Mouse (Mus musculus) midbrain, embryonic 11.5 days (tissue): ENCODE measurements at regions not wholly inside any gene's neighbourhood (a gene's known extent, or its start where the extent isn't known, plus 50 kb on each side); places are given as distances from the start of the nearest gene placed in this dataset.

ENCODE experiments used
- ATAC-seq: fragments of 200-750 bp; cut with Nextera tagmentation; 2 replicates; pipeline ENCODE4 v1.8.0; 2017; ENCODE audit warnings: moderate TSS enrichment, moderate library complexity; ENCODE audit not compliant: low FRiP score
- DNase-seq: peaks from one replicate; pipeline ENCODE4 v3.0.0; 2015; ENCODE audit warnings: low spot score; ENCODE audit errors: missing footprints
- H3K27ac ChIP-seq: fragments of 300-500 bp; sonication (generic); 2 replicates; pipeline ENCODE4 v1.5.1; 2014; ENCODE audit warnings: low read depth, low read length
- H3K27me3 ChIP-seq: fragments of 300-500 bp; sonication (generic); 2 replicates; pipeline ENCODE4 v1.6.1; 2014; ENCODE audit warnings: mild to moderate bottlenecking, low read length, moderate library complexity, mixed read lengths; ENCODE audit not compliant: control insufficient read depth, insufficient read depth
- H3K36me3 ChIP-seq: fragments of 300-500 bp; sonication (generic); 2 replicates; pipeline ENCODE4 v1.6.1; 2014; ENCODE audit warnings: mild to moderate bottlenecking, low read length, moderate library complexity, mixed read lengths; ENCODE audit not compliant: control insufficient read depth, insufficient read depth
- H3K4me1 ChIP-seq: fragments of 300-500 bp; sonication (generic); 2 replicates; pipeline ENCODE4 v1.6.1; 2014; ENCODE audit warnings: low read length; ENCODE audit not compliant: control insufficient read depth, insufficient read depth
- H3K4me2 ChIP-seq: fragments of 300-500 bp; sonication (generic); 2 replicates; pipeline ENCODE4 v1.6.1; 2014; ENCODE audit warnings: mild to moderate bottlenecking, moderate library complexity
- H3K4me3 ChIP-seq: fragments of 300-500 bp; sonication (generic); 2 replicates; pipeline ENCODE4 v1.5.1; 2014; ENCODE audit warnings: low read depth, low read length
- H3K9ac ChIP-seq: fragments of 300-500 bp; sonication (generic); 2 replicates; pipeline ENCODE4 v1.6.1; 2014; ENCODE audit warnings: low read length
- H3K9me3 ChIP-seq: fragments of 300-500 bp; sonication (generic); 2 replicates; pipeline ENCODE4 v1.6.1; 2016; ENCODE audit warnings: low read length; ENCODE audit not compliant: control insufficient read depth
- WGBS: fragments of 180-500 bp; shearing (Covaris S2); extraction: QIAGEN DNeasy Blood & Tissue Kit; methylation state at CpG from one replicate; pipeline ENCODE4 v1.1.7; 2014; 5-methylcytosine and 5-hydroxymethylcytosine counted together

GRCm38 (mm10) chr1:137213717-137214116 is 253.5 kb upstream of the Nr5a2 start:
- DNase-seq (no peak), ATAC-seq (no peak)
- Histone ChIP-seq H3K4me3 (no peak overlapping the region), H3K4me1 (no peaks in the 10 kb centered on the region), H3K9ac (no peak overlapping the region), H3K9me3 (no peaks in the 10 kb centered on the region; the same call in 1 of the 2 replicates), H3K27ac (no peak overlapping the region), H3K27me3 (no peaks in the 10 kb centered on the region), H3K4me2 (no peak overlapping the region), H3K36me3 (no peaks in the 10 kb centered on the region)
- WGBS, result 83% methylated on average over 5 of the region's 5 CpGs

GRCm38 (mm10) chr1:137212856-137213255 is 252.6 kb upstream of the Nr5a2 start:
- Histone ChIP-seq H3K9ac (no peak overlapping the region), H3K9me3 (no peaks in the 10 kb centered on the region), H3K36me3 (no peaks in the 10 kb centered on the region), H3K4me1 (no peaks in the 10 kb centered on the region), H3K4me2 (no peak overlapping the region), H3K27ac (no peak overlapping the region), H3K27me3 (no peaks in the 10 kb centered on the region), H3K4me3 (no peak overlapping the region)
- WGBS, result 78% methylated on average over 3 of the region's 3 CpGs
- DNase-seq (no peak), ATAC-seq (no peak)

- no peak overlapping the region for H3K4me3 ChIP-seq
- no peak overlapping the region for H3K4me2 ChIP-seq
- DNase-seq (no peak), ATAC-seq (no peak)
- no peaks in the 10 kb centered on the region for H3K36me3 ChIP-seq
- H3K9ac ChIP-seq, result no peak overlapping the region
- H3K27ac ChIP-seq, result no peak overlapping the region
- H3K27me3 ChIP-seq, result no peaks in the 10 kb centered on the region
- H3K9me3 ChIP-seq, result no peaks in the 10 kb centered on the region; the same call in 1 of the 2 replicates
- WGBS, result 86% methylated on average over 7 of the region's 7 CpGs
- no peaks in the 10 kb centered on the region for H3K4me1 ChIP-seq
Measured at GRCm38 (mm10) chr1:137204371-137204770, 244.1 kb upstream of the Nr5a2 start.

- Histone ChIP-seq H3K4me1 (no peaks in the 10 kb centered on the region), H3K4me3 (no peak overlapping the region), H3K27me3 (no peaks in the 10 kb centered on the region), H3K36me3 (no peaks in the 10 kb centered on the region), H3K9ac (no peak overlapping the region), H3K9me3 (no peaks in the 10 kb centered on the region; the same call in 1 of the 2 replicates), H3K4me2 (no peak overlapping the region), H3K27ac (no peak overlapping the region)
- 88% methylated on average over 8 of the region's 8 CpGs for WGBS
- ATAC-seq, result no peak
- peak; percentile 53 for DNase-seq
Measured at GRCm38 (mm10) chr1:137203512-137203911, 243.3 kb upstream of the Nr5a2 start.

GRCm38 (mm10) chr1:137200931-137201330 is 240.7 kb upstream of the Nr5a2 start:
- no peaks in the 10 kb centered on the region for H3K27me3 ChIP-seq
- H3K4me1 ChIP-seq, result no peaks in the 10 kb centered on the region
- 55% methylated on average over 11 of the region's 11 CpGs for WGBS
- no peak overlapping the region for H3K27ac ChIP-seq
- H3K9ac ChIP-seq, result no peak overlapping the region
- H3K4me3 ChIP-seq, result no peak overlapping the region
- ATAC-seq, result peak; percentile 73
- no peak overlapping the region for H3K4me2 ChIP-seq
- no peak for DNase-seq
- no peaks in the 10 kb centered on the region; the same call in 1 of the 2 replicates for H3K9me3 ChIP-seq
- H3K36me3 ChIP-seq, result no peaks in the 10 kb centered on the region

- Histone ChIP-seq H3K27ac (no peak overlapping the region), H3K9ac (no peak overlapping the region), H3K36me3 (no peaks in the 10 kb centered on the region), H3K9me3 (no peaks in the 10 kb centered on the region; the same call in 1 of the 2 replicates), H3K4me2 (no peak overlapping the region), H3K4me3 (no peak overlapping the region), H3K4me1 (no peaks in the 10 kb centered on the region), H3K27me3 (no peaks in the 10 kb centered on the region)
- DNase-seq (no peak), ATAC-seq (no peak)
Measured at GRCm38 (mm10) chr1:137195962-137196361, 235.7 kb upstream of the Nr5a2 start.

GRCm38 (mm10) chr1:137195065-137195620 is 234.9 kb upstream of the Nr5a2 start:
- peak; percentile 60 for DNase-seq
- Histone ChIP-seq H3K4me2 (no peak overlapping the region), H3K27me3 (no peaks in the 10 kb centered on the region), H3K4me1 (no peaks in the 10 kb centered on the region), H3K36me3 (no peaks in the 10 kb centered on the region), H3K27ac (no peak overlapping the region), H3K9me3 (no peaks in the 10 kb centered on the region), H3K9ac (no peak overlapping the region), H3K4me3 (no peak overlapping the region)
- no peak for ATAC-seq
- 87% methylated on average over 3 of the region's 3 CpGs for WGBS

- Histone ChIP-seq H3K4me3 (no peak overlapping the region), H3K27ac (no peak overlapping the region)
- 96% methylated on average over 4 of the region's 4 CpGs for WGBS
Measured at GRCm38 (mm10) chr1:137178231-137178630, 218.0 kb upstream of the Nr5a2 start.

GRCm38 (mm10) chr1:137176696-137177095 is 216.4 kb upstream of the Nr5a2 start:
- 78% methylated on average over 15 of the region's 15 CpGs for whole genome bisulfite sequencing
- ATAC-seq, result no peak

More at GRCm38 (mm10) chr1:137178231-137178630, 218.0 kb upstream of the Nr5a2 start:
- Histone ChIP-seq H3K4me2 (no peak overlapping the region), H3K9ac (no peak overlapping the region), H3K27me3 (no peaks in the 10 kb centered on the region), H3K9me3 (no peaks in the 10 kb centered on the region), H3K4me1 (peaks cover 2% of the 10 kb centered on the region; the same call in 1 of the 2 replicates), H3K36me3 (no peaks in the 10 kb centered on the region)
- ATAC-seq (no peak), DNase-seq (peak; percentile 67)

More at GRCm38 (mm10) chr1:137176696-137177095, 216.4 kb upstream of the Nr5a2 start:
- peak; percentile 62 for DNase-seq
- no peak overlapping the region for H3K4me3 ChIP-seq
- no peak overlapping the region for H3K9ac ChIP-seq
- H3K4me2 ChIP-seq, result no peak overlapping the region
- no peak overlapping the region for H3K27ac ChIP-seq
- no peaks in the 10 kb centered on the region for H3K36me3 ChIP-seq
- H3K9me3 ChIP-seq, result no peaks in the 10 kb centered on the region
- H3K27me3 ChIP-seq, result no peaks in the 10 kb centered on the region
- H3K4me1 ChIP-seq, result peaks cover 2% of the 10 kb centered on the region; the same call in 1 of the 2 replicates
